Mouse (Mus musculus): ENCODE data around the gene Hrc. TPM values are rescaled to one million over a fixed set of nuclear protein-coding genes. Genes with fewer than 3 reads are reported as not detected.

Gene Hrc
- polyA plus RNA-seq, 1 experiment from 2014 or later: 0.42 TPM

GRCm38 (mm10) chr7:45370475-45371311 lies 35.6 kb downstream of the Hrc start, which contains the start of gene Lin7b:
Gene Lin7b, minus strand, starts transcription at chr7:45370583.
- Histone ChIP-seq H3K36me3 (peaks cover 37% of the 10 kb centered on the region), H3K9me3 (no peaks in the 10 kb centered on the region), H3K27ac (peak within 1 kb of the TSS; percentile 59; the same call in 1 of the 2 replicates), H3K4me3 (peak within 1 kb of the TSS; percentile 63), H3K27me3 (ENCODE audit: insufficient read depth, poor library complexity, severe bottlenecking) (peaks cover 38% of the 10 kb centered on the region), H3K4me1 (replicated peaks) (peaks cover 43% of the 10 kb centered on the region)
- peak; percentile 88 for DNase-seq (ENCODE audit: low spot score)
- WGBS: 11% methylated on average over 28 of the region's 28 CpGs

- Histone ChIP-seq H3K27ac (no peak overlapping the region), H3K27me3 (ENCODE audit: insufficient read depth, poor library complexity, severe bottlenecking) (peaks cover 30% of the 10 kb centered on the region), H3K4me3 (no peak overlapping the region), H3K4me1 (replicated peaks) (peaks cover 33% of the 10 kb centered on the region), H3K36me3 (peaks cover 54% of the 10 kb centered on the region), H3K9me3 (no peaks in the 10 kb centered on the region)
- WGBS: 89% methylated on average over 5 of the region's 5 CpGs
- no peak for DNase-seq (ENCODE audit: low spot score)
These were observed 37.3 kb downstream of the Hrc start for GRCm38 (mm10) chr7:45372371-45372770.

- Histone ChIP-seq H3K9me3 (no peaks in the 10 kb centered on the region), H3K27me3 (ENCODE audit: insufficient read depth, poor library complexity, severe bottlenecking) (peaks cover 9% of the 10 kb centered on the region), H3K27ac (no peak overlapping the region), H3K4me3 (no peak overlapping the region), H3K4me1 (replicated peaks) (peaks cover 21% of the 10 kb centered on the region), H3K36me3 (peaks cover 76% of the 10 kb centered on the region)
- DNase-seq (ENCODE audit: low spot score): no peak
- WGBS: 95% methylated on average over 8 of the region's 8 CpGs
These were observed 39.5 kb downstream of the Hrc start for GRCm38 (mm10) chr7:45374620-45375019.

GRCm38 (mm10) chr7:45376057-45376456 lies 41.0 kb downstream of the Hrc start:
- 95% methylated on average over 1 of the region's 1 CpGs for WGBS
- Histone ChIP-seq H3K4me3 (no peak overlapping the region), H3K27ac (no peak overlapping the region), H3K27me3 (ENCODE audit: insufficient read depth, poor library complexity, severe bottlenecking) (no peaks in the 10 kb centered on the region), H3K36me3 (peaks cover 91% of the 10 kb centered on the region), H3K4me1 (replicated peaks) (peaks cover 6% of the 10 kb centered on the region), H3K9me3 (no peaks in the 10 kb centered on the region)
- DNase-seq (ENCODE audit: low spot score): no peak

GRCm38 (mm10) chr7:45386077-45386476 lies 51.0 kb downstream of the Hrc start:
- H3K27ac ChIP-seq: no peak overlapping the region
- WGBS: 88% methylated on average over 3 of the region's 3 CpGs
- no peak overlapping the region for H3K4me3 ChIP-seq
- H3K9me3 ChIP-seq: no peaks in the 10 kb centered on the region
- H3K4me1 ChIP-seq (replicated peaks): no peaks in the 10 kb centered on the region
- DNase-seq (ENCODE audit: low spot score): no peak
- H3K36me3 ChIP-seq: peaks cover 100% of the 10 kb centered on the region
- H3K27me3 ChIP-seq (ENCODE audit: insufficient read depth, poor library complexity, severe bottlenecking): no peaks in the 10 kb centered on the region

Other genes with a start within 250 kb of the Hrc start
- 127 and 135 TPM in 2 replicates for gene Rcn3, start 243.1 kb upstream of the Hrc start, polyA plus RNA-seq (2016; fragmentation: Nextera tagmentation; extraction: Ambion mirVana)
- 9.9 and 13.1 TPM in 2 replicates for gene Fcgrt, start 231.4 kb upstream of the Hrc start, polyA plus RNA-seq (2016; fragmentation: Nextera tagmentation; extraction: Ambion mirVana)
- gene Rps11, start 210.9 kb upstream of the Hrc start, polyA plus RNA-seq (2016; fragmentation: Nextera tagmentation; extraction: Ambion mirVana): 1,526 and 1,700 TPM in 2 replicates
- gene Rpl13a, start 206.5 kb upstream of the Hrc start, polyA plus RNA-seq (2016; fragmentation: Nextera tagmentation; extraction: Ambion mirVana): 1,174 and 1,234 TPM in 2 replicates
- 0.13 and 0.15 TPM in 2 replicates for gene Gm45713, start 199.1 kb upstream of the Hrc start, polyA plus RNA-seq (2016; fragmentation: Nextera tagmentation; extraction: Ambion mirVana)
- 0.85 and 2.0 TPM in 2 replicates for gene Flt3l, start 198.9 kb upstream of the Hrc start, polyA plus RNA-seq (2016; fragmentation: Nextera tagmentation; extraction: Ambion mirVana)
- gene Pih1d1, start 181.0 kb upstream of the Hrc start, polyA plus RNA-seq (2016; fragmentation: Nextera tagmentation; extraction: Ambion mirVana): 101 and 116 TPM in 2 replicates
- gene Aldh16a1, start 180.7 kb upstream of the Hrc start, polyA plus RNA-seq (2016; fragmentation: Nextera tagmentation; extraction: Ambion mirVana): 54.5 and 55.3 TPM in 2 replicates
- 0.71 and 1.2 TPM in 2 replicates for gene Slc17a7, start 171.3 kb upstream of the Hrc start, polyA plus RNA-seq (2016; fragmentation: Nextera tagmentation; extraction: Ambion mirVana)
- not detected in 2 replicates for gene Gfy, start 155.7 kb upstream of the Hrc start, polyA plus RNA-seq (2016; fragmentation: Nextera tagmentation; extraction: Ambion mirVana)
- not detected in 2 replicates for gene Pth2, start 154.3 kb upstream of the Hrc start, polyA plus RNA-seq (2016; fragmentation: Nextera tagmentation; extraction: Ambion mirVana)
- gene Ccdc155, start 130.4 kb upstream of the Hrc start, polyA plus RNA-seq (2016; fragmentation: Nextera tagmentation; extraction: Ambion mirVana): 0.64 and 0.80 TPM in 2 replicates
- 1.8 and 2.1 TPM in 2 replicates for gene Dkkl1, start 123.1 kb upstream of the Hrc start, polyA plus RNA-seq (2016; fragmentation: Nextera tagmentation; extraction: Ambion mirVana)
- gene Tead2, start 119.5 kb upstream of the Hrc start, polyA plus RNA-seq (2016; fragmentation: Nextera tagmentation; extraction: Ambion mirVana): 324 and 370 TPM in 2 replicates
- 1.0 and 1.1 TPM in 2 replicates for gene Cd37, start 96.2 kb upstream of the Hrc start, polyA plus RNA-seq (2016; fragmentation: Nextera tagmentation; extraction: Ambion mirVana)
- 0.26 TPM in 1 of 2 replicates, not detected in the other for gene Slc6a16, start 94.2 kb upstream of the Hrc start, polyA plus RNA-seq (2016; fragmentation: Nextera tagmentation; extraction: Ambion mirVana)
- not detected in 2 replicates for gene Slc6a21, start 57.8 kb upstream of the Hrc start, polyA plus RNA-seq (2016; fragmentation: Nextera tagmentation; extraction: Ambion mirVana)
- 10.5 and 12.5 TPM in 2 replicates for gene Trpm4, start 1.5 kb upstream of the Hrc start, polyA plus RNA-seq (2016; fragmentation: Nextera tagmentation; extraction: Ambion mirVana)
- 8.4 and 12.9 TPM in 2 replicates for gene Ppfia3, start 31.7 kb downstream of the Hrc start, polyA plus RNA-seq (2016; fragmentation: Nextera tagmentation; extraction: Ambion mirVana)
- gene Lin7b, start 35.3 kb downstream of the Hrc start, polyA plus RNA-seq (2016; fragmentation: Nextera tagmentation; extraction: Ambion mirVana): 0.89 and 1.5 TPM in 2 replicates
- gene Snrnp70, start 60.5 kb downstream of the Hrc start, polyA plus RNA-seq (2016; fragmentation: Nextera tagmentation; extraction: Ambion mirVana): 223 and 271 TPM in 2 replicates
- gene Kcna7, start 70.4 kb downstream of the Hrc start, polyA plus RNA-seq (2016; fragmentation: Nextera tagmentation; extraction: Ambion mirVana): 0.07 TPM in 1 of 2 replicates, not detected in the other
- 1.0 and 1.1 TPM in 2 replicates for gene Ntf5, start 78.4 kb downstream of the Hrc start, polyA plus RNA-seq (2016; fragmentation: Nextera tagmentation; extraction: Ambion mirVana)
- 0.60 and 1.5 TPM in 2 replicates for gene Lhb, start 85.5 kb downstream of the Hrc start, polyA plus RNA-seq (2016; fragmentation: Nextera tagmentation; extraction: Ambion mirVana)
- 43.2 and 45.7 TPM in 2 replicates for gene Gys1, start 99.6 kb downstream of the Hrc start, polyA plus RNA-seq (2016; fragmentation: Nextera tagmentation; extraction: Ambion mirVana)
- 192 and 212 TPM in 2 replicates for gene Ruvbl2, start 102.8 kb downstream of the Hrc start, polyA plus RNA-seq (2016; fragmentation: Nextera tagmentation; extraction: Ambion mirVana)
- gene Ftl1, start 124.6 kb downstream of the Hrc start, polyA plus RNA-seq (2016; fragmentation: Nextera tagmentation; extraction: Ambion mirVana): 5,819 and 7,209 TPM in 2 replicates
- gene Bax, start 131.6 kb downstream of the Hrc start, polyA plus RNA-seq (2016; fragmentation: Nextera tagmentation; extraction: Ambion mirVana): 264 and 295 TPM in 2 replicates
- 0.47 and 1.2 TPM in 2 replicates for gene Tulp2, start 146.6 kb downstream of the Hrc start, polyA plus RNA-seq (2016; fragmentation: Nextera tagmentation; extraction: Ambion mirVana)
- not detected in 2 replicates for gene Gm45808, start 151.5 kb downstream of the Hrc start, polyA plus RNA-seq (2016; fragmentation: Nextera tagmentation; extraction: Ambion mirVana)
- 4.8 and 6.7 TPM in 2 replicates for gene Dhdh, start 153.5 kb downstream of the Hrc start, polyA plus RNA-seq (2016; fragmentation: Nextera tagmentation; extraction: Ambion mirVana)
- 110 and 115 TPM in 2 replicates for gene Nucb1, start 175.1 kb downstream of the Hrc start, polyA plus RNA-seq (2016; fragmentation: Nextera tagmentation; extraction: Ambion mirVana)
- gene Ppp1r15a, start 191.0 kb downstream of the Hrc start, polyA plus RNA-seq (2016; fragmentation: Nextera tagmentation; extraction: Ambion mirVana): 18.6 and 20.2 TPM in 2 replicates
- gene Plekha4, start 191.0 kb downstream of the Hrc start, polyA plus RNA-seq (2016; fragmentation: Nextera tagmentation; extraction: Ambion mirVana): 4.1 and 4.5 TPM in 2 replicates
- 1.1 and 1.5 TPM in 2 replicates for gene Hsd17b14, start 219.6 kb downstream of the Hrc start, polyA plus RNA-seq (2016; fragmentation: Nextera tagmentation; extraction: Ambion mirVana)
- gene Bcat2, start 234.9 kb downstream of the Hrc start, polyA plus RNA-seq (2016; fragmentation: Nextera tagmentation; extraction: Ambion mirVana): 37.1 and 46.2 TPM in 2 replicates